Mouse (Mus musculus) adrenal gland, adult 18-20 months (tissue): ENCODE data around the gene Tk1. TPM values are rescaled to one million over a fixed set of nuclear protein-coding genes. Genes with fewer than 3 reads are reported as not detected.
"Not testable (repeated sequence)": the region's sequence is repeated elsewhere in the genome, so short reads cannot be mapped to it uniquely, and the experiment has no call there.

Experiments used
- DNase-seq, 2 experiments: peaks; one replicate each; pipeline ENCODE4 v3.0.0; 2021 to 2022; ENCODE audit warnings: low spot score in 2 of 2
- total RNA-seq, 2 experiments: library from RNA; stranded (reverse); gene quantifications; 1 replicate in 1 of 2; 2 replicates in 1 of 2; pipeline ENCODE4 v1.2.3; 2021

Tk1 gene
- total RNA-seq, 2 experiments from 2014 or later, result 2.2 to 3.8 TPM

DNA sequence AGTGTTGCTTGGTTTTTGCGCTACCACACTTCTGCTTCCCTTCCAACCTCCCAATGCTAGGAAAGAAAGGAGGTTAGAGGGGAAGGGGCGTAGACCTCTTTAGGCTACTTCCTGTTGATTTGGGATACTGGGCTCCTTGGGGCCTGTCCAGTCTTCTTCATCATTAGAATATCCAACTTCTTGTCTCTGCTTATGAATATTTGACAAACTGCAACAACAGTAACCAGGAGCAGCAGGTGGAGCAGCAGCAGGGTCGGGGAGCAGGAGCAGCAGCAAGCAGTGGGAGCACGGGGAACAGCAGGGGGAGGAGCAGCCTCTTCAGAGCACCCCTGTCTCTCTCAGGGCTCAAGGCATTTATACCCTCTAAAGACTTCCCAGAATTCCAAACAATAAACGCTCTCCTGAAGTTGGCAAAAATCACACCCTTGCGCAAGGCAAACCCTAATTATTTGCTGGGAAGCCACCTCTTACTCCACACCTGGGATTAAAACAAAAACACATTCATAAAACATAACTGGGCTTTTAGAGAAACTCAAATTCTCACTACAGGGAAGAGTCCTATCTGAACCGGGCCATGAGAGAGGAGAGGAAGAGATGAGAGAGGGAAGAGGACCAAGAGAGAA is 21.8 kb upstream of the Tk1 start:
- DNase-seq, result no peak

- no peak for DNase-seq
These were observed 20.7 kb upstream of the Tk1 start for GRCm38 (mm10) chr11:117846640-117847039.

DNA sequence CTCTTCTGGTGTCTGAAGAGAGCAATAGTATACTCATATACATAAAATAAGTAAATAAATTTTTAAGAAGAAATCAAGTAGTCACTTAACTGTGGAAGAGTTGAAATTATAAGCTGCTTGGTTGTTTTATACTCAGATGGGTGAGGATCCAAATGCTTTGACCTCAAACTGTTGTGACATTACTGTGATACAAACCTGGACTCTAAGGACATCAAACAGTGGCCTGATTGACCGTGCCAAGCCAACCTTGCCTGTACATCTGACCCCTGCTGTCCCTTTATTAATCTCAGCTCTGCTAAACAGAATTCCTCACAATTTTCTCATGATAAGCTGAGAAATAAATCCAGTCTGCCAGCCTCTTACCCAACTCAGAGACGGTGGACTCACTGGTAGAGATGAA is 19.8 kb upstream of the Tk1 start:
- DNase-seq, result no peak

DNA sequence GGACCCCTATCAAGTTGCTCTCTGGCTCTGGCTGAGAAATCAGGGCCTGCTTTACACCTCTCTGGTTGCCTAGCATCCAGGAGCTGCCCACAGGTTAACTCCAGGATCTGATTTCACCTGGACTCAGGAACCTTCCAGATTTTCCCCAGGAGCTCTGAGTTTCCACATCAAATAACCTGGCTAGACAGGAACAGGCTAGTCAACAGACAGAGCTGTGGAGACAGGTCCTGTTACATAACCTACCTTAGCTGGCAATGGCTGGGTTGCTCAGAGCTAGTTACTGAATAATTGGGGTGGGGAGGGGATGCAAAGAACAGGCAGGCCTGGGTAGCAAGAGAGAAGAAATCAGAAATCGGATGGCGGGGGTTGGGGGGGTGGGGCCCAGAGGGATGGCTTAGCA is 19.1 kb upstream of the Tk1 start:
- no peak for DNase-seq

- no peak for DNase-seq
These were observed 17.5 kb upstream of the Tk1 start for GRCm38 (mm10) chr11:117843434-117843833.

DNA sequence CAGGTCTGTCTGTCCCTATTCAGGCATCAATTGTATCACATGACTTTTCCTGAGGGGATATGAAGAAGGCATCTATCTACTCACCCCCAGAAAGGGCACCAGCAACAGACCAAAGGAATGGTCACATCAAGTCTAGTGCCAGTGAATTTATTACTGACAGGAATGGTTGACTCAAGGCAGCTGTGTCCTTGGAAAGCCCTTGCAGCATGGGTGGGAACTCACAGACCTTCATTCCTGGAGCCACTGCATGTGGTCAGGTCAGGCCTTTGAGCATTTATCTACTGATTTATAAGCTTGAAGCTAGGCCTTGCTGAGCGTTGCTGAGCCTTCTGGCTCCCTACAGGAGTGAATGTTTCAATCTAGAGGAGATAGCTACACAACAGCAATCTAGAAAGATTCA is 15.0 kb upstream of the Tk1 start:
- no peak for DNase-seq

- no peak for DNase-seq
These were observed 13.1 kb upstream of the Tk1 start for GRCm38 (mm10) chr11:117839021-117839420.

GRCm38 (mm10) chr11:117838572-117838971 is 12.7 kb upstream of the Tk1 start:
- DNase-seq, result no peak

GRCm38 (mm10) chr11:117836306-117836705 is 10.4 kb upstream of the Tk1 start:
- no peak for DNase-seq

GRCm38 (mm10) chr11:117834086-117834485 is 8.2 kb upstream of the Tk1 start:
- DNase-seq, result no peak

DNA sequence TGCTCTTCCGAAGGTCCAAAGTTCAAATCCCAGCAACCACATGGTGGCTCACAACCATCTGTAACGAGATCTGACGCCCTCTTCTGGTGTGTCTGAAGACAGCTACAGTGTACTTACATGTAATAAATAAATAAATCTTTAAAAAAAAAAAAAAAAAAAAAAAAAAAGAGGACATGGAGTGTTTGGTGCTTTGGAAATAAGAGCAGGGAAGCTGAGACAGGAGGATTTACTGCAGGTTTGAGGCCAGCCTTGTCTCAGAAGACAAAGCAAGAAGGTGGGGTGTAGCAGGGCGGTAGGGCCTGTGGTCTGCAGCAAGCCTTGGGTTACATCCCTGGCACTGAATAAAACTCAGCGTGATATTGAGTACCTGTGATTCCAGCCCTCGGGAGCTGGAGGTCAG is 7.6 kb upstream of the Tk1 start:
- DNase-seq, result not testable (repeated sequence)

- peak; percentile 52 to 76 for DNase-seq
These were observed 6.4 kb upstream of the Tk1 start for GRCm38 (mm10) chr11:117832086-117832969.

GRCm38 (mm10) chr11:117830401-117830800 is 4.5 kb upstream of the Tk1 start:
- no peak for DNase-seq

GRCm38 (mm10) chr11:117829671-117830215 is 3.9 kb upstream of the Tk1 start:
- no peak for DNase-seq

GRCm38 (mm10) chr11:117828888-117829604 is 3.2 kb upstream of the Tk1 start:
- no peak for DNase-seq

DNA sequence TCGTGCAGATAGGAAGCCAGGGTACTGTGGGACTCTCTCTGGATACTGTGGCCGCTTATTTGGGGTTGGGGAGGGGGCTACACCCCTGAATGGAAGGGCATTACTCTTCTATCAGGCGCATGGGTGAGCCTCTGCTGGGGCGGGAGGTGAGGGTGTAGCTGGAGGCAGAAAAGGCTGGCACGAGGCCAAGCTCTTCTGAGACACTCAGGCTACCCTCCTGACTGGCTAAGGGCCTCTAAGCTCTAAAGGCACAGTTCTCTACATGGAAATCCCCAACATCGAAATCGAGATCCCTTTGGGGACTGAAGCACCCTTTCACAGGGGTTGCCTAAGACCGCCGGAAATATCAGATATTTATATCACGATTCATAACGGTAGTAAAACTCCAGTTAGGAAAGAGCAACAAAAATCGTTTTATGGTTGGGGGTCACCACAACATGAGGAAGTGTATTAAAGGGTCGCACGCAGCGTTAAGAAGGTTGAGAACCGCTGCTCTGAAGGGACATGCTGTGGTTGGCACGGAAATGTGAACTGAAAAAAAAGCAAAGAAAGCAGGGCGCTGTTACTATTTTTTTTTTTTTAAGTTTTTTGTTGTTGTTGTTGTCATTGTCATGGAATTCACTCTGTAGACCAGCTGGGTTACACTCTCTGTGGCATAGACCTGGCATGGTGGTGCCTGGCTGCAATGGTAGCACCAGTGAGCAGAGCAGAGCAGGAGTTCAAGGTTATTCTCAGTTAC is 2.4 kb upstream of the Tk1 start:
- no peak for DNase-seq

- DNase-seq, result no peak
These were observed 1.5 kb upstream of the Tk1 start for GRCm38 (mm10) chr11:117827386-117827785.

DNA sequence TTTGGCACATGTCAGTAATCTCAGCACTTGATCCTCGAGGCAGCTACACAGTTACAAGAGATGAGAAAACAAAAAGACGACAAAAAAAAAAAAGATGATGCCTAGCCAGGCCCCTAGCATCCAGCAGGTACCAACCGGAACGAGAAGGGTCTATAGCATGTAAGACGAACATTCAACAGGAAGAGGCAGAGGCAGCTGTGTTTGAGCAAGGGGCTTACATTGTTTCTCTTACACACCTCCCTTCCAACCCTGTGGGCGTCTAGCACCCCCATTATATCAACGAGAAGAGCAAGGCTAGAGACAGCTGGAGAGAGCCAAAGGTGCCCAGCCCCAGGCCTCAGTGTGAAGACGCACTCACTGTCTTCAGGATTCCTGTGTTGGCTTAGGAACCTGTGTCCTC is 1.0 kb upstream of the Tk1 start:
- no peak for DNase-seq

DNA sequence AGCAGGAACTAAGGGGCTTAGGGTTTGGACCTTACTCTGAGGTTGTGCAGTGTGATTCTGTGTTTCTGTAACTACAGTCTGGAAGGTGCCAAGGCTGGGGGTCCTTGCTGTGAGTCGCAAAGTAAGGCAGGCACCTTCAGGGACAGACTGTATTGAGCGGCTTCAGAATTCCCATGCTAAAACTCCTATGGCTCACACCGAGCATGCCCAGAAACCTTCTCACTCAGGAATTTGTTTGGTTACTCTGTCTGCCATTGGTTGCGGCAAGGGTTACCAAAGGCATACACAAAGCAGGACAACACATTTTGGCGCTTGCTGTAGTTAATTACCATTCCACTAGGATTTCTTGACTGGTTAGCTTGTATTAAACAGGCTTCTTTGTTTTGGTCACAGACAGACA is 272 bp upstream of the Tk1 start:
- DNase-seq, result no peak

DNA sequence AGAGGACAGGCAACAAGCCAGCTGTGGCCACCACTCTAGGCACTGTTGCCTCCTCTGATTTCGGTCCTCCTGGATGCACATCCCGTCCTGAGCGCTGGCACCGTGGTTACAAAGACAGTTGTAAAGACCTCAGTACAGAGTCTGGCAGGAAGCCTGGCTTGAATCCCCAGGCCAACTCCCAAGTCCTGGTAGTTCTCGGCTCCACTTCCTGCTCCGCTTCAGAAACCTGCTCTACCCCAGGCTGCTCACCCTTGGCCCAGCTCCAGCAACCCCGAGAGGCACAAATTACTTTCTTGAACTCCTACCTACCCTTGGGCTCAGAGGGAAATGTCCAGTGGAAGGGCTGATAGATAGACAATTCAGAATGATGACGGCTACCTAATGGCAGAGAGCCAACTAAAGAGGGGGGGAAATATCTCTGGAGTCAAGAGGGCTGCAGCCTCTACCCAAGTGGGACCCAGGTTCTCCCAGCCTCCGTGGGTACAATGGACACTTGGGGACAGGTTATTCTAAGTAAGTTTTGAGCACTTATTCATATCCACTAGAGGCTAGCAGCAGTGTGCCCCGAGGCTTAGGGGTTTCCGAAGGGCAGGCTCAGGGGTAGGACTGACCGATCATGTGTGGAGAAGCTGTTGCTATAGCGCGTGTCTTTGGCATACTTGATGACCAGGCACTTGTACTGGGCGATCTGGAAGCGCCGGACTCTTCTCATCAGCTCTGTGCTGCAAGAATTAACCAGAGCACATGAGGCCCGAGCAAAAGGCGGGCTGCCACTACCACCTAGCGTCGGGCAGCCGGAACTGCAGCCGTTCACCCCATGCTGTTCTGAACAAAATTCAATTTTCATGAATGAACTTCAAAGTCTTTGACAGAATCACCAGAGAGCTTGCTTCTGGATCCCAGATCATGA is 1.6 kb downstream of the Tk1 start:
- DNase-seq, result peak; percentile 77 to 78
